ENCODE assay signal across 15 mouse cellular contexts in the genomic region with DNA sequence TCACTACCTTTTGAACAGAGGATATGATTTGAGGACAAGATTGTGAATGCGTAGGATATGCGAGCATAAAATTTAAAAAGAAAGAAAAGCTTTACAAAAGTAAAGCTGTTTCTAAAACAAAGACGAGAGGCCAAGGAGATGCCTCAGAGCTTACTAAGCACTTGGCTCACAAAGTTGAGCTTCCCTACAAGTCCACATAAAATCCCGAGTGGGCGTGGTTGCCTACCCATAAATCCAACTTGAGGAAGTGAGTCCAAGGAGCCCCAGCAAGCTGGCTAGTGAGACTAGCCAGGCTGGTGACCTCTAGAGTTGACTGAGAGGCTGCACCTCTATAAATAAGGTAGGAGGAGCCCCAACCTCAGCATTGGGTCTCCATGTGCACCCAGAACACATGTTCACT.
DNase-seq lines count a peak whose midpoint lies in the region; ATAC-seq lines count a peak whose summit lies in the region.
"Had no signal": no experiment of that assay in that cellular context is flagged by ENCODE, and none has a peak within 500 bp of the region (broad histone marks: within the 10 kb centered on the region; RNA-seq: fewer than 3 reads in every experiment).

No protein-coding gene starts in this region.

- no peak overlapping the region for H3K4me3 ChIP-seq in heart, embryonic 11.5 days (ENCODE audit: low read depth, low read length)
- no peak overlapping the region for H3K4me3 ChIP-seq in forebrain, embryonic 12.5 days (replicated peaks)
- H3K4me3 ChIP-seq: embryonic facial prominence, embryonic 15.5 days; forebrain, embryonic 15.5 days; hindbrain, embryonic 10.5 days; liver, embryonic 12.5 days; midbrain, embryonic 10.5 days had no signal

- no peak overlapping the region for H3K4me2 ChIP-seq in heart, embryonic 11.5 days
- no peak overlapping the region for H3K4me2 ChIP-seq in forebrain, embryonic 12.5 days
- H3K4me2 ChIP-seq: embryonic facial prominence, embryonic 15.5 days; forebrain, embryonic 15.5 days; liver, embryonic 12.5 days had no signal

- DNase-seq in heart, adult 11 months: peak; percentile 91
- DNase-seq in lung, postnatal 36 days: peak; percentile 6
- DNase-seq in lung, postnatal 4 days: no peak
- peak; percentile 2 for DNase-seq in fat pad, adult 2 months (ENCODE audit: extremely low read depth, low read depth, low spot score)
- peak; percentile 13 for DNase-seq in heart, postnatal 4 days
- no peak for DNase-seq in adrenal gland, adult 2 months
- DNase-seq: thymus, adult 18-20 months had no signal

- H3K9me3 ChIP-seq in heart, embryonic 11.5 days (replicated peaks; ENCODE audit: control insufficient read depth, low read length): no peaks in the 10 kb centered on the region
- 0 out of 2 replicates have a peak, but pooled peaks cover 2% of the 10 kb centered on the region for H3K9me3 ChIP-seq in forebrain, embryonic 12.5 days
- H3K9me3 ChIP-seq: embryonic facial prominence, embryonic 15.5 days; midbrain, embryonic 10.5 days had no signal

- no peaks in the 10 kb centered on the region for H3K27me3 ChIP-seq in heart, embryonic 11.5 days (ENCODE audit: control insufficient read depth, insufficient read depth, low read length)
- no peaks in the 10 kb centered on the region for H3K27me3 ChIP-seq in forebrain, embryonic 12.5 days
- H3K27me3 ChIP-seq: embryonic facial prominence, embryonic 15.5 days; forebrain, embryonic 15.5 days; liver, embryonic 12.5 days had no signal

- no peak for ATAC-seq in heart, embryonic 11.5 days (replicated peaks; ENCODE audit: insufficient number of reproducible peaks, low FRiP score, low TSS enrichment)
- no peak for ATAC-seq in forebrain, embryonic 12.5 days (ENCODE audit: low FRiP score)
- ATAC-seq: forebrain, embryonic 15.5 days; liver, embryonic 12.5 days had no signal

- H3K4me1 ChIP-seq in heart, embryonic 11.5 days (ENCODE audit: control insufficient read depth, insufficient read depth, low read length): no peaks in the 10 kb centered on the region
- no peaks in the 10 kb centered on the region for H3K4me1 ChIP-seq in forebrain, embryonic 12.5 days
- H3K4me1 ChIP-seq: embryonic facial prominence, embryonic 15.5 days; hindbrain, embryonic 10.5 days; liver, embryonic 12.5 days; midbrain, embryonic 10.5 days had no signal

- no peaks in the 10 kb centered on the region for H3K36me3 ChIP-seq in heart, embryonic 11.5 days (ENCODE audit: control insufficient read depth, insufficient read depth, low read length)
- H3K36me3 ChIP-seq in forebrain, embryonic 12.5 days (replicated peaks): no peaks in the 10 kb centered on the region
- H3K36me3 ChIP-seq: embryonic facial prominence, embryonic 15.5 days; forebrain, embryonic 15.5 days; G1E; hindbrain, embryonic 10.5 days; liver, embryonic 12.5 days; midbrain, embryonic 10.5 days had no signal

- H3K9ac ChIP-seq in heart, embryonic 11.5 days (ENCODE audit: low read depth, low read length): no peak overlapping the region
- no peak overlapping the region for H3K9ac ChIP-seq in forebrain, embryonic 12.5 days
- H3K9ac ChIP-seq: embryonic facial prominence, embryonic 15.5 days; forebrain, embryonic 15.5 days; liver, embryonic 12.5 days had no signal

- WGBS in heart, embryonic 11.5 days (ENCODE audit: insufficient replicate concordance): 93% methylated on average over 5 of the region's 5 CpGs
- WGBS in forebrain, embryonic 12.5 days: 95% methylated on average over 5 of the region's 5 CpGs

- no peak overlapping the region for H3K27ac ChIP-seq in heart, embryonic 11.5 days (ENCODE audit: low read depth, low read length)
- H3K27ac ChIP-seq in forebrain, embryonic 12.5 days: no peak overlapping the region
- H3K27ac ChIP-seq: embryonic facial prominence, embryonic 15.5 days; hindbrain, embryonic 10.5 days; liver, embryonic 12.5 days; midbrain, embryonic 10.5 days had no signal

Comparison
In these comparisons a context has a peak if more than half of its experiments do, and no peak if none do; other contexts are left out.
1. DNase-seq: peak in heart, adult 11 months (single experiment), lung, postnatal 36 days (single experiment), fat pad, adult 2 months (single experiment) and heart, postnatal 4 days (single experiment); none in lung, postnatal 4 days (0 of 2) and adrenal gland, adult 2 months (single experiment).